ENCODE assay signal across 9 mouse cellular contexts in the genomic region with DNA sequence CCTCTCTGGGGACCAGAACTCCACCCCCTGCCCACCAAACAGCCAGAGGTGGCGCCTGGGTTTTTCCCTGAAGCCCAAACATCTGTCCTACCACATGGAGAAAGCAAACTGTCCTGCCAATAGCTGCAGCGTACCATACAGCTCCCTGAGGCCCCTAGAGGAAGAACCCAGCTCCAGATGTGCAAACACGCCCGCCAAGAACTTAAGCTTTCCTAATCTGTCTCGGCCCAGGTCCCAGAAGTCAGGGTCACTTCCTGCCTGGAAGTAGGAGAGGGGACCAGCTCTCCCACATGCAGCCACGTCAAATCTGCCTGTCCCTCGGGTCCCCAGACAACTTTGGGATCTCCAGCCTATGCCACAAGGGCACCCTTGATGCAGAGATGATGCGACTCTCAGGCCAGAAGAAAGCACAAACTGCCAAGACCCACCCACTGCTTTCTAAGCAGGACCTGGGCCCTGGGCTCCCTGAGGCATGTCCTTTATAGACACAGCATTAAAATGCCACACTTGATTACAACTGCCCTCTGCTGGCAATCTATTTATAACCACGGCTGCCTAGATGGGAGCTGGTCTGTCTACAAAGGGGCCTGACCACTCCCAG. TPM values are rescaled to one million over a fixed set of nuclear protein-coding genes. Genes with fewer than 3 reads are reported as not detected.
DNase-seq lines count a peak whose midpoint lies in the region; ATAC-seq and TF ChIP-seq lines count a peak whose summit lies in the region.
"Had no signal": no experiment of that assay in that cellular context is flagged by ENCODE, and none has a peak within 500 bp of the region (broad histone marks: within the 10 kb centered on the region; RNA-seq: fewer than 3 reads in every experiment).

No protein-coding gene starts in this region.

- H3K4me2 ChIP-seq in hindbrain, embryonic 12.5 days (replicated peaks): no peak overlapping the region
- H3K4me2 ChIP-seq in embryonic facial prominence, embryonic 14.5 days (ENCODE audit: low read depth, low read length): peak overlapping the region; percentile 11; the same call in 1 of the 2 replicates
- H3K4me2 ChIP-seq in limb, embryonic 14.5 days (replicated peaks; ENCODE audit: low read depth, low read length, severe bottlenecking): 0 out of 2 replicates have a peak overlapping the region, but pooled peaks have one; percentile 17
- H3K4me2 ChIP-seq in neural tube, embryonic 12.5 days (replicated peaks): no peak overlapping the region

- H3K9ac ChIP-seq in hindbrain, embryonic 12.5 days: no peak overlapping the region
- no peak overlapping the region for H3K9ac ChIP-seq in embryonic facial prominence, embryonic 14.5 days (ENCODE audit: low read depth, low read length)
- H3K9ac ChIP-seq in limb, embryonic 14.5 days (ENCODE audit: low read depth, low read length, severe bottlenecking): 0 out of 2 replicates have a peak overlapping the region, but pooled peaks have one; percentile 12
- H3K9ac ChIP-seq in neural tube, embryonic 12.5 days: no peak overlapping the region

- H3K9me3 ChIP-seq in hindbrain, embryonic 10.5 days: no peaks in the 10 kb centered on the region
- H3K9me3 ChIP-seq in hindbrain, embryonic 12.5 days (replicated peaks): no peaks in the 10 kb centered on the region
- no peaks in the 10 kb centered on the region for H3K9me3 ChIP-seq in embryonic facial prominence, embryonic 14.5 days (ENCODE audit: control insufficient read depth, low read length)
- no peaks in the 10 kb centered on the region for H3K9me3 ChIP-seq in limb, embryonic 14.5 days (ENCODE audit: control insufficient read depth, low read length)
- no peaks in the 10 kb centered on the region for H3K9me3 ChIP-seq in neural tube, embryonic 12.5 days

- no peak overlapping the region for H3K4me3 ChIP-seq in hindbrain, embryonic 10.5 days
- no peak overlapping the region for H3K4me3 ChIP-seq in hindbrain, embryonic 12.5 days
- H3K4me3 ChIP-seq in embryonic facial prominence, embryonic 14.5 days (ENCODE audit: low read depth, low read length): no peak overlapping the region
- no peak overlapping the region for H3K4me3 ChIP-seq in limb, embryonic 14.5 days (replicated peaks; ENCODE audit: low read length)
- no peak overlapping the region for H3K4me3 ChIP-seq in neural tube, embryonic 12.5 days

- TF ChIP-seq POLR2A in limb, embryonic 14.5 days (IDR thresholded peaks at IDR 0.05; ENCODE audit: borderline replicate concordance, extremely low read depth, insufficient read depth, insufficient read length): no peak

- intact Hi-C loops in left cerebral cortex, postnatal 4 days (cut with DNase I): no loop called here

- DNase-seq in hindbrain, embryonic 10.5 days (ENCODE audit: low spot score): peak; percentile 39
- peak; percentile 91 for DNase-seq in embryonic facial prominence, embryonic 14.5 days (ENCODE audit: low spot score)
- peak; percentile 81 for DNase-seq in heart, postnatal 4 days
- peak; percentile 77 for DNase-seq in limb, embryonic 14.5 days (ENCODE audit: low spot score)
- DNase-seq in left cerebral cortex, postnatal 4 days: no peak
- DNase-seq in frontal cortex, postnatal 10 days (ENCODE audit: low spot score in 2 of 2): no peak

- peaks cover 90% of the 10 kb centered on the region for H3K4me1 ChIP-seq in hindbrain, embryonic 10.5 days (replicated peaks)
- H3K4me1 ChIP-seq in hindbrain, embryonic 12.5 days: peaks cover 43% of the 10 kb centered on the region
- H3K4me1 ChIP-seq in embryonic facial prominence, embryonic 14.5 days (ENCODE audit: control insufficient read depth, insufficient read depth, low read length): peaks cover 24% of the 10 kb centered on the region
- H3K4me1 ChIP-seq in limb, embryonic 14.5 days (ENCODE audit: control insufficient read depth, insufficient read depth, low read length): peaks cover 35% of the 10 kb centered on the region
- H3K4me1 ChIP-seq in neural tube, embryonic 12.5 days: peaks cover 34% of the 10 kb centered on the region

- peaks cover 77% of the 10 kb centered on the region for H3K27me3 ChIP-seq in hindbrain, embryonic 10.5 days (ENCODE audit: insufficient read depth, poor library complexity, severe bottlenecking)
- H3K27me3 ChIP-seq in hindbrain, embryonic 12.5 days: peaks cover 79% of the 10 kb centered on the region
- peaks cover 8% of the 10 kb centered on the region; the same call in 1 of the 2 replicates for H3K27me3 ChIP-seq in embryonic facial prominence, embryonic 14.5 days (replicated peaks; ENCODE audit: control insufficient read depth, insufficient read depth, low read length)
- H3K27me3 ChIP-seq in limb, embryonic 14.5 days (ENCODE audit: control insufficient read depth, insufficient read depth, low read length): 0 out of 2 replicates have a peak, but pooled peaks cover 8% of the 10 kb centered on the region
- H3K27me3 ChIP-seq in neural tube, embryonic 12.5 days (replicated peaks): peaks cover 51% of the 10 kb centered on the region

- no peak for ATAC-seq in hindbrain, embryonic 12.5 days (ENCODE audit: low FRiP score)
- ATAC-seq in embryonic facial prominence, embryonic 14.5 days (ENCODE audit: low read depth): peak; percentile 48
- peak; percentile 21; the same call in 1 of the 2 replicates for ATAC-seq in limb, embryonic 14.5 days (ENCODE audit: low FRiP score, low read depth)
- peak; percentile 18; the same call in 1 of the 2 replicates for ATAC-seq in neural tube, embryonic 12.5 days (ENCODE audit: low FRiP score, low read depth)

- WGBS in hindbrain, embryonic 10.5 days: 38% methylated on average over 9 of the region's 9 CpGs
- 32% methylated on average over 9 of the region's 9 CpGs for WGBS in hindbrain, embryonic 12.5 days
- WGBS in embryonic facial prominence, embryonic 14.5 days: 9% methylated on average over 6 of the region's 9 CpGs
- WGBS in limb, embryonic 14.5 days: 11% methylated on average over 9 of the region's 9 CpGs
- 48% methylated on average over 9 of the region's 9 CpGs for WGBS in neural tube, embryonic 12.5 days

- H3K36me3 ChIP-seq in hindbrain, embryonic 10.5 days: peaks cover 18% of the 10 kb centered on the region
- H3K36me3 ChIP-seq in hindbrain, embryonic 12.5 days: no peaks in the 10 kb centered on the region
- H3K36me3 ChIP-seq in embryonic facial prominence, embryonic 14.5 days (ENCODE audit: control insufficient read depth, insufficient read depth, low read length): no peaks in the 10 kb centered on the region
- H3K36me3 ChIP-seq in limb, embryonic 14.5 days (ENCODE audit: control insufficient read depth, insufficient read depth, low read length): no peaks in the 10 kb centered on the region
- no peaks in the 10 kb centered on the region; the same call in 1 of the 2 replicates for H3K36me3 ChIP-seq in neural tube, embryonic 12.5 days

- H3K27ac ChIP-seq in hindbrain, embryonic 10.5 days: peak overlapping the region; percentile 89
- H3K27ac ChIP-seq in hindbrain, embryonic 12.5 days: no peak overlapping the region; the same call in 1 of the 2 replicates
- peak overlapping the region; percentile 87 for H3K27ac ChIP-seq in embryonic facial prominence, embryonic 14.5 days (replicated peaks; ENCODE audit: low read depth, low read length)
- peak overlapping the region; percentile 77 for H3K27ac ChIP-seq in limb, embryonic 14.5 days (replicated peaks; ENCODE audit: low read depth, low read length)
- no peak overlapping the region for H3K27ac ChIP-seq in neural tube, embryonic 12.5 days

RNA-seq across cellular contexts. Expression of a gene that starts 1.5 kb away (rescaled TPM):
- polyA plus RNA-seq in hindbrain, embryonic 10.5 days (2016; fragmentation: Nextera tagmentation; extraction: Ambion mirVana): 7.0 and 7.9 TPM in 2 replicates
- polyA plus RNA-seq in hindbrain, embryonic 12.5 days (2016; fragmentation: Nextera tagmentation; extraction: Ambion mirVana): 13.1 and 16.2 TPM in 2 replicates
- 36.7 and 40.7 TPM in 2 replicates for polyA plus RNA-seq in embryonic facial prominence, embryonic 14.5 days (2014; fragmentation: Nextera tagmentation; extraction: Ambion mirVana)
- 10 to 100 TPM; 30.1 to 30.6 TPM for total RNA-seq in heart, postnatal 4 days (2021)
- polyA plus RNA-seq in limb, embryonic 14.5 days (2012; rRNA removed): 56.5 and 79.5 TPM in 2 replicates
- 28.6 and 33.0 TPM in 2 replicates for polyA plus RNA-seq in limb, embryonic 14.5 days (2014; fragmentation: Nextera tagmentation; extraction: Ambion mirVana)
- 13.9 and 15.5 TPM in 2 replicates for polyA plus RNA-seq in neural tube, embryonic 12.5 days (2016; fragmentation: Nextera tagmentation; extraction: Ambion mirVana)
- 10 to 100 TPM; 28.6 to 31.1 TPM for total RNA-seq in left cerebral cortex, postnatal 4 days (2021)

RNA-seq across cellular contexts. Expression of a gene that starts 18.9 kb away (rescaled TPM):
- 9.2 and 17.3 TPM in 2 replicates for polyA plus RNA-seq in hindbrain, embryonic 10.5 days (2016; fragmentation: Nextera tagmentation; extraction: Ambion mirVana)
- polyA plus RNA-seq in hindbrain, embryonic 12.5 days (2016; fragmentation: Nextera tagmentation; extraction: Ambion mirVana): 1.2 and 2.1 TPM in 2 replicates
- polyA plus RNA-seq in embryonic facial prominence, embryonic 14.5 days (2014; fragmentation: Nextera tagmentation; extraction: Ambion mirVana): not detected in 2 replicates
- not detected for total RNA-seq in heart, postnatal 4 days (2021)
- polyA plus RNA-seq in limb, embryonic 14.5 days (2012; rRNA removed): 0.03 and 0.13 TPM in 2 replicates
- polyA plus RNA-seq in limb, embryonic 14.5 days (2014; fragmentation: Nextera tagmentation; extraction: Ambion mirVana): not detected in 2 replicates
- 0.58 and 1.1 TPM in 2 replicates for polyA plus RNA-seq in neural tube, embryonic 12.5 days (2016; fragmentation: Nextera tagmentation; extraction: Ambion mirVana)
- under 1 TPM in 1 of 2 experiments, not detected in 1; 0.20 TPM for total RNA-seq in left cerebral cortex, postnatal 4 days (2021)
- total RNA-seq: layer of hippocampus, postnatal 14 days had no signal

RNA-seq across cellular contexts. Expression of a gene that starts 24.5 kb away (rescaled TPM):
- polyA plus RNA-seq in hindbrain, embryonic 10.5 days (2016; fragmentation: Nextera tagmentation; extraction: Ambion mirVana): 22.3 and 29.1 TPM in 2 replicates
- 25.3 and 25.6 TPM in 2 replicates for polyA plus RNA-seq in hindbrain, embryonic 12.5 days (2016; fragmentation: Nextera tagmentation; extraction: Ambion mirVana)
- 25.1 and 26.9 TPM in 2 replicates for polyA plus RNA-seq in embryonic facial prominence, embryonic 14.5 days (2014; fragmentation: Nextera tagmentation; extraction: Ambion mirVana)
- 10 to 100 TPM; 32.1 to 33.3 TPM for total RNA-seq in heart, postnatal 4 days (2021)
- polyA plus RNA-seq in limb, embryonic 14.5 days (2012; rRNA removed): 26.6 and 30.7 TPM in 2 replicates
- 27.6 and 32.7 TPM in 2 replicates for polyA plus RNA-seq in limb, embryonic 14.5 days (2014; fragmentation: Nextera tagmentation; extraction: Ambion mirVana)
- 23.0 and 24.7 TPM in 2 replicates for polyA plus RNA-seq in neural tube, embryonic 12.5 days (2016; fragmentation: Nextera tagmentation; extraction: Ambion mirVana)
- total RNA-seq in left cerebral cortex, postnatal 4 days (2021): 10 to 100 TPM; 22.8 to 23.4 TPM

RNA-seq across cellular contexts. Expression of a gene that starts 46.2 kb away (rescaled TPM):
- polyA plus RNA-seq in hindbrain, embryonic 10.5 days (2016; fragmentation: Nextera tagmentation; extraction: Ambion mirVana): 3.0 and 3.3 TPM in 2 replicates
- polyA plus RNA-seq in hindbrain, embryonic 12.5 days (2016; fragmentation: Nextera tagmentation; extraction: Ambion mirVana): 2.5 and 3.8 TPM in 2 replicates
- 0.56 and 0.84 TPM in 2 replicates for polyA plus RNA-seq in embryonic facial prominence, embryonic 14.5 days (2014; fragmentation: Nextera tagmentation; extraction: Ambion mirVana)
- total RNA-seq in heart, postnatal 4 days (2021): 100 to 1,000 TPM; 105 to 116 TPM
- 0.92 and 1.1 TPM in 2 replicates for polyA plus RNA-seq in limb, embryonic 14.5 days (2012; rRNA removed)
- polyA plus RNA-seq in limb, embryonic 14.5 days (2014; fragmentation: Nextera tagmentation; extraction: Ambion mirVana): 0.39 and 0.50 TPM in 2 replicates
- polyA plus RNA-seq in neural tube, embryonic 12.5 days (2016; fragmentation: Nextera tagmentation; extraction: Ambion mirVana): 5.8 and 7.3 TPM in 2 replicates
- 1 to 10 TPM; 3.0 to 3.8 TPM for total RNA-seq in left cerebral cortex, postnatal 4 days (2021)

RNA-seq across cellular contexts. Expression of a gene that starts 53.0 kb away (rescaled TPM):
- polyA plus RNA-seq in hindbrain, embryonic 10.5 days (2016; fragmentation: Nextera tagmentation; extraction: Ambion mirVana): 276 and 327 TPM in 2 replicates
- 257 and 282 TPM in 2 replicates for polyA plus RNA-seq in hindbrain, embryonic 12.5 days (2016; fragmentation: Nextera tagmentation; extraction: Ambion mirVana)
- polyA plus RNA-seq in embryonic facial prominence, embryonic 14.5 days (2014; fragmentation: Nextera tagmentation; extraction: Ambion mirVana): 395 and 470 TPM in 2 replicates
- total RNA-seq in heart, postnatal 4 days (2021): 100 to 1,000 TPM; 312 to 319 TPM
- polyA plus RNA-seq in limb, embryonic 14.5 days (2012; rRNA removed): 296 and 760 TPM in 2 replicates
- 422 and 460 TPM in 2 replicates for polyA plus RNA-seq in limb, embryonic 14.5 days (2014; fragmentation: Nextera tagmentation; extraction: Ambion mirVana)
- polyA plus RNA-seq in neural tube, embryonic 12.5 days (2016; fragmentation: Nextera tagmentation; extraction: Ambion mirVana): 255 and 274 TPM in 2 replicates
- 100 to 1,000 TPM; 335 to 363 TPM for total RNA-seq in left cerebral cortex, postnatal 4 days (2021)

Comparison
In these comparisons a context has a peak if more than half of its experiments do, and no peak if none do; other contexts are left out.
1. H3K27ac ChIP-seq: peak in hindbrain, embryonic 10.5 days (single experiment), embryonic facial prominence, embryonic 14.5 days (single experiment) and limb, embryonic 14.5 days (single experiment); none in hindbrain, embryonic 12.5 days (single experiment) and neural tube, embryonic 12.5 days (single experiment).
2. DNase-seq: peak in hindbrain, embryonic 10.5 days (single experiment), embryonic facial prominence, embryonic 14.5 days (single experiment), heart, postnatal 4 days (single experiment) and limb, embryonic 14.5 days (single experiment); none in left cerebral cortex, postnatal 4 days (single experiment) and frontal cortex, postnatal 10 days (0 of 2).
3. H3K4me2 ChIP-seq: peak in embryonic facial prominence, embryonic 14.5 days (single experiment) and limb, embryonic 14.5 days (single experiment); none in hindbrain, embryonic 12.5 days (single experiment) and neural tube, embryonic 12.5 days (single experiment).